Mouse (Mus musculus) olfactory bulb, adult 2 months (tissue): ENCODE results near the gene Gm47969.

Experiments
- CTCF ChIP-seq: fragments of 200-500 bp; IDR thresholded peaks from 2 replicates; pipeline ENCODE4 v1.5.1; 2012; ENCODE audit warnings: low read depth, mild to moderate bottlenecking, low read length, moderate library complexity; ENCODE audit not compliant: insufficient read depth
- POLR2A ChIP-seq: fragments of 200-500 bp; IDR thresholded peaks from 2 replicates; pipeline ENCODE4 v1.6.1; 2012; ENCODE audit warnings: mild to moderate bottlenecking, low read depth, low read length, moderate library complexity; ENCODE audit not compliant: insufficient read depth

GRCm38 (mm10) chr1:83067205-83067604 is 22.5 kb downstream of the Gm47969 start:
- TF ChIP-seq CTCF (no peak), POLR2A (no peak)
